In genomic region chr14:75016715-75017020, GRCm38 (mm10) we compare ENCODE assay signal across 8 mouse cellular contexts. TPM values are rescaled to one million over a fixed set of nuclear protein-coding genes. Genes with fewer than 3 reads are reported as not detected.
DNase-seq lines count a peak whose midpoint lies in the region; ATAC-seq lines count a peak whose summit lies in the region.

No protein-coding gene starts in this region.

- no peak overlapping the region for H3K27ac ChIP-seq in neural tube, embryonic 11.5 days (ENCODE audit: low read depth, low read length)
- no peak overlapping the region for H3K27ac ChIP-seq in forebrain, embryonic 16.5 days (ENCODE audit: low read length)
- H3K27ac ChIP-seq in liver, embryonic 15.5 days (replicated peaks) = no peak overlapping the region
- no peak overlapping the region for H3K27ac ChIP-seq in stomach, embryonic 15.5 days

- DNase-seq in neural tube, embryonic 11.5 days (ENCODE audit: low spot score) = no peak
- no peak for DNase-seq in neural tube, embryonic 10.5 days (ENCODE audit: extremely low spot score, low spot score)
- no peak for DNase-seq in embryo, embryonic 9.5 days (ENCODE audit: extremely low spot score)
- no peak for DNase-seq in layer of hippocampus, adult 8-10 months (ENCODE audit: low spot score in 2 of 2)
- no peak for DNase-seq in thymus, postnatal 0 days (ENCODE audit: low spot score)

- 80% methylated on average over 9 of the region's 9 CpGs for WGBS in neural tube, embryonic 11.5 days
- 75% methylated on average over 9 of the region's 9 CpGs for WGBS in forebrain, embryonic 16.5 days
- 52% methylated on average over 9 of the region's 9 CpGs for WGBS in liver, embryonic 15.5 days (ENCODE audit: insufficient replicate concordance)
- 76% methylated on average over 9 of the region's 9 CpGs for WGBS in stomach, embryonic 15.5 days

- H3K4me1 ChIP-seq in neural tube, embryonic 11.5 days (ENCODE audit: control insufficient read depth, insufficient read depth, low read length) = no peaks in the 10 kb centered on the region
- peaks cover 6% of the 10 kb centered on the region for H3K4me1 ChIP-seq in forebrain, embryonic 16.5 days (replicated peaks; ENCODE audit: control insufficient read depth, insufficient read depth, low read length)
- peaks cover 13% of the 10 kb centered on the region for H3K4me1 ChIP-seq in liver, embryonic 15.5 days (replicated peaks)
- no peaks in the 10 kb centered on the region for H3K4me1 ChIP-seq in stomach, embryonic 15.5 days

- peak overlapping the region; percentile 56 for H3K4me2 ChIP-seq in neural tube, embryonic 11.5 days (ENCODE audit: low read depth)
- peak overlapping the region; percentile 89 for H3K4me2 ChIP-seq in forebrain, embryonic 16.5 days (ENCODE audit: low read length)
- peak overlapping the region; percentile 85 for H3K4me2 ChIP-seq in liver, embryonic 15.5 days
- H3K4me2 ChIP-seq in stomach, embryonic 15.5 days = peak overlapping the region; percentile 81

- no peaks in the 10 kb centered on the region for H3K27me3 ChIP-seq in neural tube, embryonic 11.5 days (ENCODE audit: control insufficient read depth, insufficient read depth, low read length)
- H3K27me3 ChIP-seq in forebrain, embryonic 16.5 days (replicated peaks; ENCODE audit: control insufficient read depth, insufficient read depth, low read length) = no peaks in the 10 kb centered on the region
- peaks cover 21% of the 10 kb centered on the region for H3K27me3 ChIP-seq in liver, embryonic 15.5 days
- no peaks in the 10 kb centered on the region; the same call in 1 of the 2 replicates for H3K27me3 ChIP-seq in stomach, embryonic 15.5 days (replicated peaks)

- H3K4me3 ChIP-seq in neural tube, embryonic 11.5 days (ENCODE audit: low read depth, low read length) = no peak overlapping the region; the same call in 1 of the 2 replicates
- H3K4me3 ChIP-seq in forebrain, embryonic 16.5 days (replicated peaks; ENCODE audit: low read length) = peak overlapping the region; percentile 49
- H3K4me3 ChIP-seq in liver, embryonic 15.5 days (replicated peaks) = peak overlapping the region; percentile 61
- H3K4me3 ChIP-seq in stomach, embryonic 15.5 days (replicated peaks) = peak overlapping the region; percentile 61

- no peaks in the 10 kb centered on the region for H3K36me3 ChIP-seq in neural tube, embryonic 11.5 days (ENCODE audit: control insufficient read depth, insufficient read depth, low read length)
- H3K36me3 ChIP-seq in forebrain, embryonic 16.5 days (ENCODE audit: control insufficient read depth, insufficient read depth) = no peaks in the 10 kb centered on the region
- H3K36me3 ChIP-seq in liver, embryonic 15.5 days (replicated peaks) = no peaks in the 10 kb centered on the region
- H3K36me3 ChIP-seq in stomach, embryonic 15.5 days = no peaks in the 10 kb centered on the region

- H3K9ac ChIP-seq in neural tube, embryonic 11.5 days (ENCODE audit: low read length) = no peak overlapping the region; the same call in 1 of the 2 replicates
- H3K9ac ChIP-seq in forebrain, embryonic 16.5 days (replicated peaks; ENCODE audit: low read depth, low read length) = peak overlapping the region; percentile 56; the same call in 1 of the 2 replicates
- H3K9ac ChIP-seq in liver, embryonic 15.5 days = no peak overlapping the region
- H3K9ac ChIP-seq in stomach, embryonic 15.5 days = peak overlapping the region; percentile 45; the same call in 1 of the 2 replicates

- no peaks in the 10 kb centered on the region for H3K9me3 ChIP-seq in neural tube, embryonic 11.5 days (ENCODE audit: control insufficient read depth, low read length)
- H3K9me3 ChIP-seq in forebrain, embryonic 16.5 days (ENCODE audit: control insufficient read depth, low read length) = no peaks in the 10 kb centered on the region
- no peaks in the 10 kb centered on the region for H3K9me3 ChIP-seq in liver, embryonic 15.5 days (replicated peaks)
- H3K9me3 ChIP-seq in stomach, embryonic 15.5 days = no peaks in the 10 kb centered on the region

- no peak for ATAC-seq in neural tube, embryonic 11.5 days (ENCODE audit: insufficient read depth, low FRiP score, low TSS enrichment)
- no peak for ATAC-seq in forebrain, embryonic 16.5 days
- ATAC-seq in liver, embryonic 15.5 days (ENCODE audit: insufficient read depth) = no peak
- no peak for ATAC-seq in stomach, embryonic 15.5 days (ENCODE audit: insufficient read depth, low FRiP score, low read depth)

RNA-seq across cellular contexts. Expression of gene Rubcnl, which starts 0.8 kb away (rescaled TPM):
- polyA plus RNA-seq in neural tube, embryonic 11.5 days (2014; fragmentation: Nextera tagmentation; extraction: Ambion mirVana) = 0.28 and 0.38 TPM in 2 replicates
- 0.13 and 0.21 TPM in 2 replicates for polyA plus RNA-seq in forebrain, embryonic 16.5 days (2015; fragmentation: Nextera tagmentation; extraction: Ambion mirVana)
- 0.31 and 0.38 TPM in 2 replicates for polyA plus RNA-seq in liver, embryonic 15.5 days (2015; fragmentation: Nextera tagmentation; extraction: Ambion mirVana)
- polyA plus RNA-seq in stomach, embryonic 15.5 days (2015; fragmentation: Nextera tagmentation; extraction: Ambion mirVana) = 0.54 and 0.86 TPM in 2 replicates
- 1 to 10 TPM in 2 of 4 experiments, under 1 TPM in 2; 0.87 to 3.1 (median 1.8) TPM for total RNA-seq in layer of hippocampus, adult 8-10 months (2022)
- polyA plus RNA-seq in thymus, postnatal 0 days (2015; fragmentation: Nextera tagmentation; extraction: Ambion mirVana) = 1.5 TPM in 2 replicates

Comparison
In these comparisons a context has a peak if more than half of its experiments do, and no peak if none do; other contexts are left out.
1. H3K9ac ChIP-seq: peak in forebrain, embryonic 16.5 days (single experiment) and stomach, embryonic 15.5 days (single experiment); none in neural tube, embryonic 11.5 days (single experiment) and liver, embryonic 15.5 days (single experiment).
2. Peak in every context shown above with its lines, with median percentiles within 50 percentile points of each other: H3K4me2 ChIP-seq.